Mouse (Mus musculus) heart, adult 11 months (tissue): ENCODE results near the gene Ush1g.
A peak's percentile ranks its signal among the peaks of the same experiment; 100 is the strongest.

Experiments used
- DNase-seq: peaks from one replicate; pipeline ENCODE4 v3.0.0; 2022

Ush1g gene

DNA sequence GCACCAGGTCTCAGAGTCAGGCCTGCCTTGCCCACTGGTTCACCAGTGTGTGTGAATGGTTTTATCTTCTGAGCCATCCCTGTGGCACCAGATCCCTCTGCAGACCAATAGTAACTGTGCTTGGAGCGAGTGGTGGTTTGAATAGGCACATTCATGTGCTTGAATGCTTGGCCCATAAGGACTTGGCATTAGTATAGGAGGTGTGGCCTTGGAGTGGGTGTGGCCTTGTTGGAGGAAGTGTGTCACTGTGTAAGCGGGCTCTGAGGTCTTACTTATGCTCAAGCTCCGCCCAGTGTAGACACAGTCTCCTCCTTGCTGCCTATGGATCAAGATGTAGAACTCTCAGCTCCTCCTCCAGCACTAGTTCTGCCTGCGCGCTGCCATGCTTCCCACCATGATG is 34.5 kb downstream of the Ush1g start:
- peak; percentile 89 for DNase-seq

DNA sequence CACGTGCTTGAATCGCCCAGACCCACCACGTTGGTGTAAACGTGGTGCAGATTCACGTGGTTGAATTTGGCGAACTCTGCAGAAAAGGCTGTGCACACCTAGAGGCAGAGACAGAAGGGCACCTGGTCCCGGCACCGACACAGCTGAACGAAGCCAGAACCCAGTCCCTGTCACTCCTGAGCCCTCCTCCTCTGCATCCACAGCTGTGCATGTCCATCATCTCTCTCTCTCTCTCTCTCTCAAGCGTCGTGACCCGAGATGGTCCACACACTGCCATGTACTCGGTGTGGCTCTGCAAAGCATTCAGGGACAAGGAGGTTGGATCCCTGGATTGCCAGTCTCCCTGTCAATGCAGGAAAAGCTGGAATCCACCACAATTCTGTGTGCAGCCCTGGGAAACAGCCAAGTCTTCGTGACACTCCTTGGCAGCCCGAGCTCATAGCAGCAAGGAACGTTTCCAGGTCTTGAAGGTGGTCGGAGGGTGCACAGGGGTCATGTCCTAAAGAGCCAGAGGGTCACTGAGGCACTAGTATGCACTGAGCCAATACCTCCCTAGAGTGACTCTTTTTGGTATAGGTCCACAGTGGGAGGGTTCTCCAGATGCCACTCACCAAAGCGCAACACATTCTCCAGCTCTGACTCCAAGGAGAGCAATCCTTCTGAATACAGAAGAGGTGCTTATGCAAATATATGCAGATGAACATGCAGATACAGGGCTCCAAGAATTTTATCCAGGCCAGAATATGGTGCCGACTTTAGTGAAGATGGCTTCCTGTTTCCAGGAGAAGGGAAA is 35.4 kb downstream of the Ush1g start:
- DNase-seq: peak; percentile 86

DNA sequence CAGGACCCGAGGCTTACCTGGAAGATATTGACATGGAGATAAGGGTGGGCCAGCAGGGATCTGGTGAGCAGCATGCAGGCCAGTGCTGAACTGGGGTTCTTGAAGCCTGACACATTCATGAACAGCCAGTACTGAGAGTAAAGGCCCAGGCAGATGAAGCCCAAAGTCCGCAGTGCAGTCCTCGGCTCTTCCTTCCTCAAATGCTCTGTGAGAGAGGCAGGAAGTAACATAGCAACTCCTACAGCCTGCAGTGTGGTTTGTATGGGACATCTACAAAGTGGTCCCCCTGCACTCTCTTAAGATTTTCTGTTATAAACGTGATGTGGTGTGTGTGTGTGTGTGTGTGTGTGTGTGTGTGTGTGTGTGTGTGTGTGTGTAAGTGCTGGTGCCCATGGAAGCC is 36.6 kb downstream of the Ush1g start:
- no peak for DNase-seq

DNA sequence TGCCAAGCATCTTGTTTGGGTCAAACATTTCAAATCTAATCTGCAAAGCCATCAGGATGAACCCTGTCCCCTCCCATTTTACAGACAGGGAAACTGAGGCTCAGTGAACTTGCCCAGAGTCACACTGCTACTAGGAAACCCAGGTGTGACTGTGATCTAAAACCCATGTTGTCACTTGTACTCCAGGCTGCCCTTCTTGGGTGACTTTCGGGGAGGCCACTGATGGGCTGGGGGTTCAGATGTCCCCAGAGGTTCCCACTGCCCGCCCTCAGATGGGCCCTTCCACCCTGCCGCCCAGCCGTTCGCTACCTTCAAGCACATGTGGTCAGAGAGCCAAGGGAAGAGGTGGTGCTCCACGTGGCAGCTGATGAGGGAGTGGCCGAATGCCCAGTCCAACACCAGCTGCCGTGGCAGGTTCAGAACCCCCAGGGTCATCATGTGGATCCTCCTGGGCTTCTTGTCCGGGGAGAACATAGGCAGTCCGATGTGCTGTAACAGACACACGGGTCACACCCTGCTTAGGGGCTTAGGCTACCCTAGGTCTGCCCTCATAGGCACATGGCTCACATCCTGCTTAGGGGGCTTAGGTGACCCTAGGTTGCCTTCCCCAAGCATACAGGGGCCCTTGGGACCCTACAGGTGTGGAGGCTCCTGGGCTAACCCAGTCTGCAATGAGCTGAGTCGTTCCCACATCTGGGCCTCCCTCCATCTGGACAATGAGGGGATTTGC is 37.8 kb downstream of the Ush1g start:
- DNase-seq: peak; percentile 91

DNA sequence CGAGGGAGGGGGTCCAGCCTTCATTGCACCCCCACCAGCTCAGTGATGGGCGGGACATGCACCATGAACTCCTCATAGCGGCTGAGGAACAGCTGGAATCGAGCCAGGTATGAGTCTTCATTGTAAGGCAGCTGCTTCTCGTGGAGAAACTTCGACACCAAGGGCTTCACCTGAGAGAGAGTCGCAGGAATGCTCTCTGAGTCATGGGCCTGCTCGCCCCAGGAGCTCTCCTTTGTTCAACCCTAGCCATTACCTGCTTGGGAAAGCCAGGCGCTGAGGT is 38.4 kb downstream of the Ush1g start:
- DNase-seq: peak; percentile 93

DNA sequence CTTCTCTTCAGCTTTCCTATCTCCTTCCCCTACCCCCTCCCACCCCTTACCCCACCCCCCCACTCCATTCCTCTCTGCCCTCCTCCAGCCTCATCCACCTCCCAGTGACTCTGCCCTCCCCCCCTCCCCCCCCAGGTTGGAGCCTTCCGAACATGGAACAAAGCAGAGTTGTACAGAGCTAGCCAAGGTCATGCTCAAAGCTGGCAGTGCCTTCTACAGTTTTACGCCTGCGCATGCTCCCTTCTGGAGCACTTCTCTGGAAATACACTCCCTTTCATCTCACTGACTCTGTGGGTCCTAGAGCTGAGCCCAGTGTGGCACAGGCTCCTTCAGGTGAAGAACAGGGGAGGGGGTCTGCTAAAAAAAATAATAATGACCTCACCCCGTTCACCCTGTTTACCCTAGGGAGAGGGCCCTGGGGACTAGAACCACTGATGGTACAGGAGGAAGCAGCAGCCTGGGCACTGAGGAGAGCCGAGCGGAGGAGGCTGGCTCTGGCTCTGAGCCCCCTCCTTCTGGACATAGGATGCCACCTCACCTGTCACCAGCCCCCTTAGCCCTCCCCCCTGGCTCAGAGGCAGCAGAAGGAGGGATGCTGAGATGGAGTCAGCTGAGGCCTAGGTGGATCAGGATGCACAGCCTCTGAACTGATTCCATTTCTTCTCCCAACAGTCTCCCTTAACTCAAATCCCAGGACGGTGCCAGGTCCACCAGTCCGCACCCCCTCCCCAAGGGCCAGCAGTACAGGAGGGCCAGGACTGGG is 38.9 kb downstream of the Ush1g start:
- DNase-seq: peak; percentile 93

DNA sequence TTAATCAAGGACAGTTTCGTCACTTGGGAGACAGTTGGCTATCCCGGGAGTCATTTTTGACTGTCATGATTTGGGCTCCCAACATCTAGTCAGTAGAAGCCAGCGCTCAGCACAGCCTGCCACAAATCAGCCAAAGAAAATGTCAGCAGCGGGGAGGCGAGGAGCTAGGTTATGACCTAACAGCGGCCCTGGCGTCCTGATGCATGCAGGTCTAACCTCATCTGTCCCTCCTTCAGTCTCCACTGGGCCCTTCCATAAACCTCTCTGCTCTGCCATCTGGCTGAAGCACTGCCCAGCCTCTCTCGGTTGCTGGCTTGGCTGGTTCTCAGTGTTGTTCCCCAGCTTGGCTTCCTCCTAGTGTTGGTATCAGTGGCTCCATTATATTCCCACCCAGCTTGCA is 39.5 kb downstream of the Ush1g start:
- peak; percentile 97 for DNase-seq

DNA sequence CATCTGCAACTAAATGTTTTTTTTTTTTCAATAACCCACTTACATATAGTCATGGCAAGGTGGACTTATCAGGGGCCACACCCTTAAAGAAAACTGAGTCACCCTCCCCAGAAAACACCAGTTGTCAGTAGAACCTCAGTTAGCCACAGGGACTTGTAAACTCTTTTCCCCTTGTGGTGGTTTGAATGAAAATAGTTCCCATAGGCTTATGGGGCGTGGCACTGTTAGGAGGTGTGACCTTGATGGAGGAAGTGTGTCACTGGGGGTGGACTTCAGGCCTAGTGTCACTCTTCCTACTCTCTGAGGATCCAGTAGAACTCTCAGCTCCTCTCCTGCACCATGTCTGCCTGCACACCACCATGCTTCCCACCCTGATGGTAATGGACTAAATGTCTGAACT is 42.1 kb downstream of the Ush1g start:
- no peak for DNase-seq

DNA sequence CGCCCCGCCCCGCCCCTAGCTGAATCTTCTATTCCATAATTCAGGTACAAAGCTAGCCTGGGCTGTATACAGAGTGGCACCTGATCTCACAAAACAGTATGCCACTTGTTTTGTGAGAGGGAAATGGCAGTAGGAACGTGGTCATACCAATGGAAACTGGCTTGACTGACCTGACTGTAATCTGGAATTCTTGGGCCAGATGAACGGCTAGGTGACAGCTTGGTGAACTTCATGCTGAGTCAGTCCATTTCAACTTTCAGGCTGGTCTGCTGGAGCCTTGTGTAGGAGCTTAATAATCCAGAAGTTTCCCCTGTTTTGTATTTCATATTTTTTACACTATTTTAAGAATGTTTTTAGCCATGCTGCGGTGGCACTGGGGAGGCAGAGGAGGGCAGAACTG is 43.7 kb downstream of the Ush1g start:
- peak; percentile 89 for DNase-seq

DNA sequence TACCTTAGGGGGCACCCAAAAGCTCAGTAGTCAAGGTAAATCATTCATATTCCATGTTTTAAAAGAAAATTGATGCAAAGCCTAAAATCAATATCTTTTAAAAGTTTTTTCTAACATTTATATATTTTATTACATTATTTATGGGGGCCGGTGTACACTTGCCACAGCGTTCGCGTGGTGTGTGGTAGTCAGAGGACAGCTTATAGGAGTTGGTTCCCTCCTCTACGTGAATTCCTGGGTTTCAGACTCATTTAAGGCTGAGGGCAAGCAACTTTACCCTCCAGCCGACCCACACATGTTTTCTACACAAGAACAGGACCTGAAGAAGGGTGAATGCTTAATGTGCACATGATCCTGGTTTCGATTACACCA is 44.3 kb downstream of the Ush1g start:
- DNase-seq: peak; percentile 89

DNA sequence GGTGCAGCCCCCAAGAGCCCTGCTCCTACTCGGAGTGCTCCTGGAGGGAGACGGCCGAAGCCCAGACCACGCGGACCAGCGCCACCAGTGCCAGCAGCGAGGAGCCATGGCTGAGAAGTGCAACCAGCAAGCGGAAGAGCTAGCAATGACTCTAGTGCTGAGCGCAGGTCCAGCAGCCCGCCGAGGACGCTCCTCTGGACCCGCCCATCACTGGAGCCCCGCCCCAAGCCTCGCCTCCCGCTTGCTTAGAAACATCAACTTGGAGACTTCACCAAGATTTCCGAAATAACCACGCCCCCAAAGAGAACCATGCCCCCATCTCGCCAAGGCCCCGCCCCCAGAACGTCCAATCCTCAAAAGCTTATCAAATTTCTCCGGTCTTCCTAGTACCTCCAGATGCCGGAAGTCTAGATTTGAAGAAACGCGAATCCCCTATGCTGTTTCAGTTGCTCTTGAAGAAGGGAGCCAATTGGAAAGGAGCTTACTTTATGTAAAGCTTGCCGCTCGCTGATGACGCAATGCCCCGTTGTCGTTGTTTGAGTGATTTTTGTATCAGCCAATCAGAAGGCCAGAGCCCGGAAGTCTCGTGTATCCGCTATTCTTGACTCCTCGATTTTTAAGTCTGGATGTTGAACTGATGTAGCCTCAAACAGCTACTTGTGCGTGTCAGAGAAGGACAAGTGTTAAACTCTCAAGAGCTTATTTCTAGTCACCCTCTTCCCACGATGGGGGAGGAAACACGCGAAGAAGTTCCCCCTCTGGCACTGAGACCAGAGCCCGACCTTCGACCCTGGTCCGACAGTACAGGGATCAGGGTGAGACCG is 44.8 kb downstream of the Ush1g start, which contains the start of gene Fdxr:
Gene Fdxr (minus strand): TSS at position 271 of the 824 bp plus-strand sequence.
- peak; percentile 100 for DNase-seq

DNA sequence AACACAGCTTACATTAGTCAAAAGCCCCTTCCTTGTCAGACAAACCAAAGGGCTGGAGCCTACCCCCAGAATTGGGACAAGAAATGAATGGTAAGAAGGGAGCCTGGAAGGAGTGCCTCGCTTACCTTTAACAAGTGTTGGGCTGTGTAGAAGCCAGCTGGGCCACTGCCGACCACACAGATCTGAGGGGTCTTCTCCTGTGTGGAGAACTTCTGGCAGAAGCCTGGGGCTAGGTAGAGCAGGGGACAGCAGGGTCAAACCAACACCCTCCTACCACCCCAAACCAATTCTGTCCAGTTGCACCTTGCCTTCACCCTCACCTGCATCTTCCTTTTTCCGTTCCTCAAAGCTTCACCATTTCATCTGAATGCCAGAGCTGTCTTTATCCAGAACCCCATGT is 45.9 kb downstream of the Ush1g start:
- peak; percentile 92 for DNase-seq

DNA sequence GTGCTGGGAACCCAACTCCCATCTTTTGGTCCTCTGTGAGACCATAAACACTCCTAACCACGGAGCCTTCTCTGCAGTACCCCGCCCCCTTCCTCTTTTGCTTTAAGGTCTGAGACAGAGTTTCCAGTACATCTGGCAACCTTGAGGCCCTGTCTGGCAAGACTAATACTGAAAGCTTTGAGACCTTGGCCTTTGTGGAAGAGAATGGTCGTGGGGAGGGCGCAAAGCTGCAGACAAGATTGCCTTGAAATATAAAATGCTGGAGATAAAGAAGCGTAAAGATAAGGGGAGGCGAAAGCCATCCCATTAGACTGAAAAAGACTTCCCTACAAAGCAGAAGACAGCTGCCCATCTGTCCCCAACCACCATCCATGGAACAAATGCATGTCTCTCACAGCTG is 46.3 kb downstream of the Ush1g start:
- DNase-seq: no peak

DNA sequence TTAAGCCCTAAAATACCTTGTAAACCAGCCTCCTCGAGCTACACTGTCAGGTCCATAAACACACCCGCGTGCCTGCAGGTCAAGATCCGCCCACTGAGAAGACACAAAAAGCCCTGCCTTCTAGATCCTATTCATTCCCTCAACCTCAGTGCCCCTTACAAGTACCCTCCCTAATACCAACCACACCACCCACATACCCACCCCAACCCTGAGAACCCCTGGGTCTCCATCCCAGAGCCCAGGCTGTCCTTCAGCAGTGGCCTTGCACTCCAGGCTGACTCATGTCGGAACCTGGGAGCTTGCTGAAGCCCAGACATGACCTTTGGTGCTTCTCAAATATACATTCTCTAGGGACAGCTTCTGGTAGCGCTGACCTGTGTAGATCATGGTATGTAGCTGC is 47.1 kb downstream of the Ush1g start:
- peak; percentile 87 for DNase-seq

DNA sequence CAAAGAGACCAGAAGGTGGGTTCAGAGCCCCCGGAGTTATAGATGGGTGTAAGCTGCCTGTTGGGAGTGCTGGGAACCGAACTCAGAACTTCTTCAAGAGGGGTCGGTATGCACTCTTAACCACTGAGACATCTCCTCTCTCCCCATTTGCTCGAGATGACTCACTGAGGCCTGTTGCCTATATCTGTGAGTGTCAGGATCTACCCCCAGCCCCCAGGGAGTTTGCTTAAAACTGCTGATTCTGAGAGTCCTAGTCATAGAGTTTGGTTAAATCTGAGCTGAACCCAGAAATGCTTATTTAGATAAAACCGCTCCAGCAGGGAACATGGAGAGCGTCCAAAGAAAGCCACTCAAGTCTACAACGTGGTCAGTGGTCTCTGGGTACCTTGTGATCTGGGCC is 47.7 kb downstream of the Ush1g start:
- peak; percentile 90 for DNase-seq

DNA sequence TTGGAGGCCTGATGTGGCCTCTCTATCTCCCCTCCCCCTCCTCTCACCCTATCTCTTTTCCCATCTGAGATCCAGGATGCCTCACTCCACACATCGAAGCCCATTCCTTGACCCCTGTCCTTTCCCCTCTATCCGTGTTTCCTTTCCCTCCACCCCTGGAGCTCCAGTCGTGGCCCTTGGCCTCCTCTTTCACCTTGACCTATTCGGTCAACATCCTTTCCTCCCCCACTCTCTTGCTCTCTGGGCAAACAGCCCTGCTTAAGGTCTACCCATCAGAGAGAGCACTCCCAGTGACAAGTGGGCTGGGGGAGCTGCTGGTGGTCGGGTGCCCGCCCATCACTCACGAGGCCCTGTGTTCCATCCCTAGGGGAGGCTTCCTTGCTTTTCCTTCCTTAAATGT is 48.1 kb downstream of the Ush1g start:
- no peak for DNase-seq

DNA sequence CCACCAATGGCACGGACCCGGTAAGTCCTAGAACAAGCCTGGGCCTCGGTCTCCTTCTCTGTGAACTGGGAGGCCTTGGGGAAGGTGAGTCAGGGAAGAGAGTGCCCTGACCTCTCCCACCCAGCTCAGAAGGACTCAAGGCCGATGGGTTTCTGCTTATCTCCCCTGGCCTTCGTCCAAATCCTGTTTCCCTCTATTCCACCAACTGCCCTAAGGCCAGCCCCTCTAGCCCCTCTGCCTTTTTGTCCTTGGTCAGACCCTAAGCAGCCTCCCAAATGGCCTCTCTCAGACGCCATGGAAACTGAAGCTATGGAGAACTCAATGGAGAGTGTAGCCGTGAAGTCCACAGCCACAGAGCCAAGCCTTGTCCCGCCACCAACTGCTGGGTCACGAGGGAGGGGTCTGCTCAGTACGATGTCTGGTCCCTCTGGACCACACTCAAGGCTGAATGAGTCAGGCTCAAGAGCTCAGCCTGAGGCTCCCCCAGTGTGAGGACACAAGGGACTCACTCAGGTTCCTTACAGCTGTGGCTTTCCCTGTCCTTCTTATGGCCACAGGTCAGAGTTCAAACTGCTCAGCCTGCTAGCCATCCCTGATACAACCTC is 48.8 kb downstream of the Ush1g start:
- no peak for DNase-seq

DNA sequence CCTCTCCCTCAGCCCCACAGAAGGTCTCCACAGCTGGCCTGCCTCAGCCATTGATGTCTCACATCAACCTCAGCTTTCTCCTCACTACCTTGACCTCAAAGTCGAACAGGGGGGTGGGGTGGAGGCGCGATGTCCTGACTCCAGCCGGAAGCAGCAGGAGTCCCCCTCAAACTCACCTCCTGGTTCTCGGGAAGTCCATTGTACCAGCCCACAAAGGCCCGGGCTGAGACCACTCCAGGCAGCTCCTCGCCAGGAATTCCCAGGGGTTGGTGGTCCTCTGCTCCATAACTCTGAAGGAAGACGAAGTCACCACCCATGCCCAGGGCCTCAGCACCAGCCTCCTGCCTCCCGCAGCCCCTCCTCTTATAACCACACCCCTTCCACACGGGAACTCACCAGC is 50.4 kb downstream of the Ush1g start:
- DNase-seq: no peak

DNA sequence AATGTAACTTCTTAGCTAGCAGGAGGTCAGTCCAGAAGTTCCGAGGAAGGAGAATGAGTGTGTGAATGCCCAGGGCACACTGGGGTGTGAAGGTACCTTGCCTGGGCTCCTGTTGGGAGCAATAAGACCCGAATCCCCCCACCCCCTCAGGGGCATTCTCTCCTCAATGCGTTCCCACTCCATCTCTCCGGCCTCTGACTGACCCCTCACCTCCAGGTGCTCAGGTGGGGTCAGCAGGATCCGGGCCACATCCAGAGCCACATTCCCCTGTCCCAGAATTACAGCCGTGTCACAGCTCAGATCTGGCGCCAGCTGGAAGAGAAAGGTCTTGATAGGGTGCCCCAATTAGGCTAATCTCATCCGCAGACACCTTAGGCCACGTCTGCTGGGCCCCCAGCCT is 50.8 kb downstream of the Ush1g start:
- DNase-seq: no peak

DNA sequence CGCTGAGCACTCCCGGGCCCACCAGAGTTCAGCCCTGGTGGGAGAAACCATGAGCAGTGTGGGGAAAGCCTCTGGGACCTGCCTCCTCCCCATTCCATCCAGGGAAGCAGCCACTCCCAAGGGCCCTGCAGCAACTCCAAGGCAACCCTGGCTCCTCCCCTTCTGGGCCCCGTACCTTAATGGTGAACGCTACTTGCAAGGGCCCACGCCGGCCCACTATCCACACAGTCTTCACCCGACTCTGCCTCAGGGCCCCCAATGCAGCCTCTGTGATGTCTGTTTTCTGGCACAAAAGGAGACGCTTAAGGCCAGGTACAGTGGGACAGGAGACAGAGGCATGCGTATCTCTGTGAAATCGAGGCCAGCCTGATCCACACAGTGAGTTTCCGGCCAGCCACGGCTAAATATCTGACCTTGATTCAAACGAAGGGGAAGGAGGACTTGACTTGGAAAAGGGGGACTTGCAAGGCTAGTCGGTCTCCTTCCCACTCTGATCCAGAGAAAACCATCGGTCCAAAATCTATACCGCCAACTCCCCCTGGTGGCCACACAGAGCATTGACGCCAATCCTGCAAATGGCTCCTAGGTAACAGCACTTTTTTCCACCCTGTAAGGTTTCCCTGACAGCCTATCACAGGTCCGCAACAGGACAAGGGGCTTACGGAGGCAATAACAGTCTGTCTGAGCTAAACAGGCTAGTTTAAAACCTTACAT is 51.5 kb downstream of the Ush1g start:
- peak; percentile 96 for DNase-seq

DNA sequence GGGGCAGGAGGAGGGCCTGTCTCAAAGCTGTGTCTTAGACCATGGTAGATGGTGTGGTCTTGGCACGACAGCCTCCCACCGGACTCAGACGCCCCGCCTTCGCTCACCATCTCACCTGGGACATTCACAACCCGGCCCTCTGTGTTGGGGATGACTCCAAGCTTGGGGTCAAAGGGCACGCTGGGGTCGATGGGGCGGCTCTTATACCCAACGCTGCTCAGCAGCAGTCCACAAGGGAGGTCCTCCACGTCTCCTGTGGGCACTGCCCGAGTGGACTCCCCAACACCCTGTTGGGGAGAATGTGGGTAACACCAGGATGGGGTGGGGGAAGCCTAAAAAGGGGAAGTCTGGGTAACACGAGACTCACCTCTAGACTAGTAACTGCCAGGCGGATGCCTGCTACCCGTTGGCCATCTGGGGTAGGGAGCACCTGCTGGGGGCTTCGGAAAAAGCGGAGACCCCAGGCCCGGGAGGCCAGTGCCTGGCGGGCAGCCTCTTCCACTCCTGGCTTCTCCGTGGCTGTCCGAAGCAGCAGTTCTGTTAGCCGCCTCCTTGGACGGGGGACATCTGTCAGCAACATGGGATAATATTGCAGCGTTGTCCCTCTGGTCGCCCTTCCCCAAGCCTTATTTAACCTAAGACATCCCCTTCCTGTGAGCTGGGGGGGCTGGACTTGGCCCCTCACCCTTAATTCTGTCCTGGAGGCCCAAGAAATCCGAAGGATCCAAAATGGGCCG is 52.3 kb downstream of the Ush1g start:
- DNase-seq: peak; percentile 91
